Mouse (Mus musculus) natural killer cell, adult 2 months (primary cell): Measurements from ENCODE around the gene Tesc.

Experiments
- DNase-seq, 2 experiments: peaks; one replicate each; pipeline ENCODE4 v3.0.0; 2022; ENCODE audit warnings: low spot score in 2 of 2

Gene Tesc

GRCm38 (mm10) chr5:118027698-118028190 is at the start of gene Tesc:
Gene Tesc (plus strand): TSS chr5:118027743.
- no peak for DNase-seq

- no peak for DNase-seq
Observed at GRCm38 (mm10) chr5:117978159-117978697, 49.3 kb upstream of the Tesc start.

- no peak for DNase-seq
Observed at GRCm38 (mm10) chr5:117979082-117979481, 48.5 kb upstream of the Tesc start.

GRCm38 (mm10) chr5:117980921-117981320 is 46.6 kb upstream of the Tesc start:
- no peak for DNase-seq

GRCm38 (mm10) chr5:117981943-117982342 is 45.6 kb upstream of the Tesc start:
- DNase-seq: no peak

- DNase-seq: no peak
Observed at GRCm38 (mm10) chr5:117986327-117986726, 41.2 kb upstream of the Tesc start.

GRCm38 (mm10) chr5:117987891-117988290 is 39.7 kb upstream of the Tesc start:
- no peak for DNase-seq

GRCm38 (mm10) chr5:117988367-117988766 is 39.2 kb upstream of the Tesc start:
- no peak for DNase-seq

- DNase-seq: no peak
Observed at GRCm38 (mm10) chr5:117989773-117990172, 37.8 kb upstream of the Tesc start.

GRCm38 (mm10) chr5:117990957-117991356 is 36.6 kb upstream of the Tesc start:
- DNase-seq: no peak

GRCm38 (mm10) chr5:117993550-117993949 is 34.0 kb upstream of the Tesc start:
- no peak for DNase-seq

- DNase-seq: no peak
Observed at GRCm38 (mm10) chr5:117995372-117995901, 32.1 kb upstream of the Tesc start.

- DNase-seq: no peak
Observed at GRCm38 (mm10) chr5:117995911-117996310, 31.6 kb upstream of the Tesc start.

GRCm38 (mm10) chr5:117996581-117996980 is 31.0 kb upstream of the Tesc start:
- DNase-seq: no peak

GRCm38 (mm10) chr5:117997434-117997970 is 30.0 kb upstream of the Tesc start:
- no peak for DNase-seq

GRCm38 (mm10) chr5:117999061-117999460 is 28.5 kb upstream of the Tesc start:
- DNase-seq: no peak

- DNase-seq: no peak
Observed at GRCm38 (mm10) chr5:117999584-117999983, 28.0 kb upstream of the Tesc start.

- DNase-seq: peak; percentile 17 to 39
Observed at GRCm38 (mm10) chr5:118002059-118002458, 25.5 kb upstream of the Tesc start.

GRCm38 (mm10) chr5:118004619-118005018 is 22.9 kb upstream of the Tesc start:
- peak; percentile 26 to 50 for DNase-seq

- no peak for DNase-seq
Observed at GRCm38 (mm10) chr5:118005728-118006127, 21.8 kb upstream of the Tesc start.

- DNase-seq: no peak
Observed at GRCm38 (mm10) chr5:118008344-118008743, 19.2 kb upstream of the Tesc start.

GRCm38 (mm10) chr5:118010872-118011271 is 16.7 kb upstream of the Tesc start:
- no peak for DNase-seq

GRCm38 (mm10) chr5:118011796-118012195 is 15.7 kb upstream of the Tesc start:
- no peak for DNase-seq

GRCm38 (mm10) chr5:118015028-118015427 is 12.5 kb upstream of the Tesc start:
- no peak for DNase-seq
